Mouse (Mus musculus) neural tube, embryonic 12.5 days (tissue): Measurements from ENCODE around the gene Tmc4. TPM values are rescaled to one million over a fixed set of nuclear protein-coding genes. Genes with fewer than 3 reads are reported as not detected.
"Not testable (repeated sequence)": the region's sequence is repeated elsewhere in the genome, so short reads cannot be mapped to it uniquely, and the experiment has no call there.

Experiments
- ATAC-seq: fragments of 200-750 bp; cut with Nextera tagmentation; 2 replicates; pipeline ENCODE4 v1.8.0; 2017; ENCODE audit warnings: low read depth, mild to moderate bottlenecking, moderate TSS enrichment, moderate library complexity; ENCODE audit not compliant: low FRiP score
- H3K27ac ChIP-seq: fragments of 300-500 bp; sonication (generic); 2 replicates; pipeline ENCODE4 v1.5.1; 2016
- H3K27me3 ChIP-seq: fragments of 300-500 bp; sonication (generic); replicated peaks from 2 replicates; pipeline ENCODE4 v1.6.1; 2016; ENCODE audit warnings: mild to moderate bottlenecking
- H3K36me3 ChIP-seq: fragments of 300-500 bp; sonication (generic); 2 replicates; pipeline ENCODE4 v1.6.1; 2016; ENCODE audit warnings: mild to moderate bottlenecking
- H3K4me1 ChIP-seq: fragments of 300-500 bp; sonication (generic); 2 replicates; pipeline ENCODE4 v1.6.1; 2016
- H3K4me2 ChIP-seq: fragments of 300-500 bp; sonication (generic); replicated peaks from 2 replicates; pipeline ENCODE4 v1.6.1; 2016; ENCODE audit warnings: mild to moderate bottlenecking
- H3K4me3 ChIP-seq: fragments of 300-500 bp; sonication (generic); 2 replicates; pipeline ENCODE4 v1.5.1; 2016
- H3K9ac ChIP-seq: fragments of 300-500 bp; sonication (generic); 2 replicates; pipeline ENCODE4 v1.6.1; 2016; ENCODE audit warnings: mild to moderate bottlenecking
- H3K9me3 ChIP-seq: fragments of 300-500 bp; sonication (generic); 2 replicates; pipeline ENCODE4 v1.6.1; 2016; ENCODE audit warnings: mild to moderate bottlenecking
- WGBS: fragments of 180-500 bp; shearing (Covaris S2); methylation state at CpG from one replicate; pipeline ENCODE4 v1.1.7; 2016; 5-methylcytosine and 5-hydroxymethylcytosine counted together
- polyA plus RNA-seq: library from polyadenylated mRNA; unstranded; fragments of >200 nt; fragmentation: Nextera tagmentation; extraction: Ambion mirVana; gene quantifications from 2 replicates; pipeline ENCODE4 v1.2.1, GENCODE M21; 2016

Tmc4 gene
- 3.2 and 4.0 TPM in 2 replicates for polyA plus RNA-seq

GRCm38 (mm10) chr7:3677342-3677741, at the start of gene Tmc4:
Gene Tmc4 (minus strand): TSS chr7:3677553.
- WGBS = 55% methylated on average over 9 of the region's 9 CpGs
- no peak within 1 kb of the TSS for H3K27ac ChIP-seq
- no peaks in the 10 kb centered on the region for H3K9me3 ChIP-seq
- H3K4me1 ChIP-seq = no peaks in the 10 kb centered on the region
- H3K9ac ChIP-seq = no peak within 1 kb of the TSS
- no peak for ATAC-seq
- H3K4me2 ChIP-seq = no peak within 1 kb of the TSS
- H3K27me3 ChIP-seq = no peaks in the 10 kb centered on the region
- H3K4me3 ChIP-seq = no peak within 1 kb of the TSS
- H3K36me3 ChIP-seq = peaks cover 6% of the 10 kb centered on the region

- H3K4me2 ChIP-seq, H3K27me3 ChIP-seq, ATAC-seq, H3K27ac ChIP-seq, H3K9me3 ChIP-seq, H3K9ac ChIP-seq, H3K36me3 ChIP-seq, H3K4me1 ChIP-seq, H3K4me3 ChIP-seq: not testable (repeated sequence)
Measured at GRCm38 (mm10) chr7:3725459-3725858, 48.1 kb upstream of the Tmc4 start.

GRCm38 (mm10) chr7:3720268-3720667, 42.9 kb upstream of the Tmc4 start, which contains the start of gene Pirb:
Gene Pirb (minus strand): TSS chr7:3720391.
- not testable (repeated sequence) for ATAC-seq, H3K4me3 ChIP-seq, H3K36me3 ChIP-seq, H3K9me3 ChIP-seq, H3K9ac ChIP-seq, H3K27ac ChIP-seq, H3K4me1 ChIP-seq, H3K27me3 ChIP-seq, H3K4me2 ChIP-seq
- 61% methylated on average over 2 of the region's 3 CpGs for WGBS

GRCm38 (mm10) chr7:3715249-3715648, 37.9 kb upstream of the Tmc4 start:
- ATAC-seq = no peak
- Histone ChIP-seq H3K9ac (no peak overlapping the region), H3K9me3 (no peaks in the 10 kb centered on the region), H3K27me3 (no peaks in the 10 kb centered on the region), H3K27ac (no peak overlapping the region), H3K36me3 (no peaks in the 10 kb centered on the region), H3K4me2 (no peak overlapping the region), H3K4me3 (no peak overlapping the region), H3K4me1 (no peaks in the 10 kb centered on the region)
- WGBS = 68% methylated on average over 1 of the region's 1 CpGs

- no peaks in the 10 kb centered on the region for H3K27me3 ChIP-seq
- ATAC-seq = no peak
- H3K4me1 ChIP-seq = no peaks in the 10 kb centered on the region
- WGBS = 38% methylated on average over 5 of the region's 5 CpGs
- no peaks in the 10 kb centered on the region for H3K9me3 ChIP-seq
- H3K36me3 ChIP-seq = peaks cover 8% of the 10 kb centered on the region; the same call in 1 of the 2 replicates
- H3K4me3 ChIP-seq = no peak overlapping the region
- H3K9ac ChIP-seq = no peak overlapping the region
- H3K27ac ChIP-seq = no peak overlapping the region
- no peak overlapping the region for H3K4me2 ChIP-seq
Measured at GRCm38 (mm10) chr7:3712264-3712942, 35.0 kb upstream of the Tmc4 start.

- no peaks in the 10 kb centered on the region for H3K9me3 ChIP-seq
Measured at GRCm38 (mm10) chr7:3709000-3709399, 31.6 kb upstream of the Tmc4 start.

GRCm38 (mm10) chr7:3708447-3708980, 31.2 kb upstream of the Tmc4 start:
- WGBS = 38% methylated on average over 5 of the region's 5 CpGs
- ATAC-seq, H3K4me2 ChIP-seq, H3K4me3 ChIP-seq, H3K27ac ChIP-seq, H3K9me3 ChIP-seq, H3K9ac ChIP-seq, H3K27me3 ChIP-seq: not testable (repeated sequence)
- Histone ChIP-seq H3K4me1 (peaks cover 22% of the 10 kb centered on the region), H3K36me3 (peaks cover 23% of the 10 kb centered on the region)

More at GRCm38 (mm10) chr7:3709000-3709399, 31.6 kb upstream of the Tmc4 start:
- Histone ChIP-seq H3K9ac (no peak overlapping the region), H3K4me1 (peaks cover 22% of the 10 kb centered on the region), H3K27me3 (no peaks in the 10 kb centered on the region), H3K4me3 (no peak overlapping the region), H3K36me3 (peaks cover 23% of the 10 kb centered on the region), H3K27ac (no peak overlapping the region), H3K4me2 (no peak overlapping the region)
- no peak for ATAC-seq
- 90% methylated on average over 1 of the region's 1 CpGs for WGBS

GRCm38 (mm10) chr7:3707568-3708413, 30.4 kb upstream of the Tmc4 start:
- no peak for ATAC-seq
- Histone ChIP-seq H3K4me2 (no peak overlapping the region), H3K9me3 (no peaks in the 10 kb centered on the region), H3K36me3 (peaks cover 23% of the 10 kb centered on the region), H3K27me3 (no peaks in the 10 kb centered on the region), H3K4me1 (peaks cover 22% of the 10 kb centered on the region), H3K9ac (no peak overlapping the region), H3K27ac (no peak overlapping the region), H3K4me3 (no peak overlapping the region)
- 21% methylated on average over 7 of the region's 7 CpGs for WGBS

- Histone ChIP-seq H3K9me3 (no peaks in the 10 kb centered on the region), H3K27ac (no peak overlapping the region), H3K36me3 (peaks cover 23% of the 10 kb centered on the region), H3K4me2 (peak overlapping the region; percentile 82), H3K27me3 (no peaks in the 10 kb centered on the region), H3K4me3 (no peak overlapping the region; the same call in 1 of the 2 replicates), H3K9ac (no peak overlapping the region), H3K4me1 (peaks cover 22% of the 10 kb centered on the region)
- ATAC-seq = no peak
- 55% methylated on average over 4 of the region's 4 CpGs for WGBS
Measured at GRCm38 (mm10) chr7:3707027-3707426, 29.7 kb upstream of the Tmc4 start.

GRCm38 (mm10) chr7:3706343-3706934, 29.1 kb upstream of the Tmc4 start:
- WGBS = 56% methylated on average over 11 of the region's 11 CpGs
- Histone ChIP-seq H3K27me3 (no peaks in the 10 kb centered on the region), H3K36me3 (peaks cover 24% of the 10 kb centered on the region), H3K4me3 (peak overlapping the region; percentile 87), H3K9ac (peak overlapping the region; percentile 86; the same call in 1 of the 2 replicates), H3K9me3 (no peaks in the 10 kb centered on the region), H3K4me2 (peak overlapping the region; percentile 82), H3K27ac (no peak overlapping the region), H3K4me1 (peaks cover 22% of the 10 kb centered on the region)
- no peak for ATAC-seq

- WGBS = 37% methylated on average over 6 of the region's 6 CpGs
- H3K36me3 ChIP-seq = peaks cover 29% of the 10 kb centered on the region
- peaks cover 22% of the 10 kb centered on the region for H3K4me1 ChIP-seq
- ATAC-seq = no peak
- H3K9me3 ChIP-seq = no peaks in the 10 kb centered on the region
- no peaks in the 10 kb centered on the region for H3K27me3 ChIP-seq
- peak overlapping the region; percentile 87 for H3K4me3 ChIP-seq
- H3K9ac ChIP-seq = peak overlapping the region; percentile 86
- no peak overlapping the region for H3K27ac ChIP-seq
- peak overlapping the region; percentile 82 for H3K4me2 ChIP-seq
Measured at GRCm38 (mm10) chr7:3705911-3706310, 28.6 kb upstream of the Tmc4 start.

- Histone ChIP-seq H3K9ac (peak overlapping the region; percentile 86), H3K4me1 (peaks cover 22% of the 10 kb centered on the region), H3K4me2 (peak overlapping the region; percentile 82), H3K36me3 (peaks cover 31% of the 10 kb centered on the region), H3K4me3 (peak overlapping the region; percentile 87)
- not testable (repeated sequence) for H3K27ac ChIP-seq, ATAC-seq, H3K27me3 ChIP-seq, H3K9me3 ChIP-seq
- 3% methylated on average over 7 of the region's 7 CpGs for WGBS
Measured at GRCm38 (mm10) chr7:3705461-3705860, 28.1 kb upstream of the Tmc4 start.
